Mouse (Mus musculus) lung, embryonic 16.5 days (tissue): ENCODE measurements at regions not wholly inside any gene's neighbourhood (a gene's known extent, or its start where the extent isn't known, plus 50 kb on each side); places are given as distances from the start of the nearest gene placed in this dataset.
"Not testable (repeated sequence)": the region's sequence is repeated elsewhere in the genome, so short reads cannot be mapped to it uniquely, and the experiment has no call there.

Experiments used
- ATAC-seq: fragments of 200-750 bp; cut with Nextera tagmentation; 2 replicates; pipeline ENCODE4 v1.8.0; 2017; ENCODE audit warnings: low read depth, mild to moderate bottlenecking, moderate library complexity
- H3K27ac ChIP-seq: fragments of 300-500 bp; sonication (generic); 2 replicates; pipeline ENCODE4 v1.5.1; 2014; ENCODE audit warnings: mild to moderate bottlenecking, control low read depth, low read length
- H3K27me3 ChIP-seq: fragments of 300-500 bp; sonication (generic); 2 replicates; pipeline ENCODE4 v1.6.1; 2014; ENCODE audit warnings: low read depth, low read length, mixed read lengths; ENCODE audit not compliant: control insufficient read depth, insufficient read depth
- H3K36me3 ChIP-seq: fragments of 300-500 bp; sonication (generic); 2 replicates; pipeline ENCODE4 v1.6.1; 2014; ENCODE audit warnings: low read length; ENCODE audit not compliant: control insufficient read depth, insufficient read depth
- H3K4me1 ChIP-seq: fragments of 300-500 bp; sonication (generic); replicated peaks from 2 replicates; pipeline ENCODE4 v1.6.1; 2014; ENCODE audit warnings: low read length, mixed read lengths; ENCODE audit not compliant: control insufficient read depth, insufficient read depth
- H3K4me2 ChIP-seq: fragments of 300-500 bp; sonication (generic); 2 replicates; pipeline ENCODE4 v1.6.1; 2014; ENCODE audit warnings: low read depth, low read length, control low read depth
- H3K4me3 ChIP-seq: fragments of 300-500 bp; sonication (generic); 2 replicates; pipeline ENCODE4 v1.5.1; 2014; ENCODE audit warnings: mild to moderate bottlenecking, low read length, control low read depth
- H3K9ac ChIP-seq: fragments of 300-500 bp; sonication (generic); 2 replicates; pipeline ENCODE4 v1.6.1; 2014; ENCODE audit warnings: low read length, control low read depth
- H3K9me3 ChIP-seq: fragments of 300-500 bp; sonication (generic); 2 replicates; pipeline ENCODE4 v1.6.1; 2016; ENCODE audit warnings: low read length; ENCODE audit not compliant: control insufficient read depth
- WGBS: fragments of 180-500 bp; shearing (Covaris S2); extraction: QIAGEN DNeasy Blood & Tissue Kit; methylation state at CpG from one replicate; pipeline ENCODE4 v1.1.7; 2014; 5-methylcytosine and 5-hydroxymethylcytosine counted together

DNA sequence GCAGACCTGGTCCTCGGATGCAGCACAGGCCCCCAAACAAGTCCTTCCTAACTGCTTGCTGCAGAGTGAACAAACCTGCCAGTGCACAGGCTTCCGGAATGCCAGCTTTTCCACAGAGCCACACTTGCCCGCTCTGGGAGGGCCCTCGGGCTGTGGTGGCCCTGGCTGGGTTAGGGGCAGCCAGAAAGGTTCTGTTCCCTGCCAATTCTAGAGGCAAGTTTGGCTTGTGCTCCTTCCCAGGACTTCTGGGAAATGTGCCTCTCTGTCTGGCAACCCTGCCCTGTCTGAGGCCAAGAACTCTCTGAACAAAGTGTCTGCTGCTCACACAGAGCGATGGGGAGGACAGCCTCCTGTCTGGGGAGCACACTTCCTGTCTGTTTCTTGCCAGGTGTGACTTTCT lies 66.4 kb downstream of the Xrcc2 start:
- no peak for ATAC-seq
- Histone ChIP-seq H3K9me3 (no peaks in the 10 kb centered on the region), H3K27me3 (no peaks in the 10 kb centered on the region), H3K27ac (no peak overlapping the region), H3K4me2 (no peak overlapping the region), H3K4me1 (no peaks in the 10 kb centered on the region), H3K9ac (no peak overlapping the region), H3K36me3 (no peaks in the 10 kb centered on the region), H3K4me3 (no peak overlapping the region)
- WGBS = 81% methylated on average over 5 of the region's 5 CpGs

DNA sequence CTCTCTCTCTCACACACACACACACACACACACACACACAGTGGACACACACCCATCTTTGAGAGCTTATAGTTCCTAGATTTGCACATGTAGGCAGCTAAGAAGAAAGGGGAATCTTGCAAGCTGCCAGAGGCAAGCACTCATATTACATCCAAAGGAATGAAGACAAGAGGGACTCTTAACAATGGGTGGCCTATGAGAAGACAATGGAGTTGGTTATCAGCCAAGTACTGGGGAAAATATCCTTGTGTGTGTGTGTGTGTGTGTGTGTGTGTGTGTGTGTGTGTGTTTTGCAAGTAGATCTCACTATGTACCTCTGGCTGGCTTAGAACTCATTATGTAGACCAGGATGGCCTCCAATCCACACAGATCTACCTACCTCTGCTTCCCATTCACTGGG lies 67.5 kb downstream of the Xrcc2 start:
- Histone ChIP-seq H3K27ac (no peak overlapping the region), H3K36me3 (no peaks in the 10 kb centered on the region), H3K9ac (no peak overlapping the region), H3K4me2 (no peak overlapping the region), H3K4me1 (no peaks in the 10 kb centered on the region), H3K27me3 (no peaks in the 10 kb centered on the region), H3K4me3 (no peak overlapping the region), H3K9me3 (no peaks in the 10 kb centered on the region)
- ATAC-seq = no peak

DNA sequence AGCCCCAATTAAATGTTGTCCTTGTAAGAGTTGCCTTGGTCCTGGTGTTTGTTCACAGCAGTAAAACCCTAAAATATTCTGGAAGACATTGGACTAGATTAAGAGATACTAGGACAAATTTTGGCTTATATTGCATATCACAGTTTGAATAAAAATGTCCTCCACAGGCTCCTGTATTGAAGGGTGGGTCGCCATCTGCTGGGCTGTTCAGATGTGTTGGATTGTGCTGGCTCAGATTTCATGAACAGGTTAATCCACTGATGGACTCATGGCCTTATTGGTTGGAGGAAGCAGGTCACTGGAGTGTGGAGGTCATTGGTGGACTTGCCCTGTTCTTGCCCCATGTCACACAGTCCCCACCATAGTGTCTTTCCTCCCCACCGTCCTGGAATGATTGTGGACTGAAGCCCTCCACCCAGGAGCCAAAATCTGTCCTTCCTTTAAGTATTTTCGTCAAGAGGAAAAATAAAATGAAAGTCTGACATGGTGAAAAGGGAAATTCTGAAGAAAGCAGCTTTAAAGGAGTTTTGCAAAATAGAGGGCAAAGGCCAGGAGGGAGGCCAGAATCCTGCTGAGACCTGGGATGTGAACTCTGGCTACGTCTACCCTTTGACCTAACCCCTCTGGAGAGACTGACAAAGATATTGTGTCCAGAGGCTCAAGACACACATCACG lies 72.6 kb downstream of the Xrcc2 start:
- Histone ChIP-seq H3K4me1 (no peaks in the 10 kb centered on the region), H3K36me3 (no peaks in the 10 kb centered on the region), H3K4me3 (no peak overlapping the region), H3K27ac (no peak overlapping the region), H3K4me2 (no peak overlapping the region), H3K9me3 (no peaks in the 10 kb centered on the region), H3K9ac (no peak overlapping the region), H3K27me3 (no peaks in the 10 kb centered on the region)
- 71% methylated on average over 5 of the region's 5 CpGs for WGBS
- no peak for ATAC-seq

DNA sequence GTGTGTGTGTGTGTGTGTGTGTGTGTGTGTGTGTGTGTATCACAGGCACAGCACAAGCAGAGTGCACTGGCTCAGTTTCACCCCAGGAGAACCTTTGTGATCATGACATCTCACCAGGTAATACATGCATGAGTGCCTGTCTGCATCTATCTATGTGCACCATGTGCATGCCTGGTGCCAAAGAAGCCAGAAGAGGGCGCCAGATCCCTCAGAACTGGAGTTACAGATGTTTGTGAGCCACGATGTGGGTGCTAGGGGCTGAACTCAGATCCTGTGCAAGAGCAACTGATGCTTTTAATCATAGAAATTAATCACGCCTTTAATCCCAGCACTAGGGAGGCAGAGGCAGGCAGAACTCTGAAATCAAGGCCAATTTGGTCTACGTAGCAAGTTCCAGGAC lies 75.9 kb downstream of the Xrcc2 start:
- WGBS = 79% methylated on average over 4 of the region's 4 CpGs
- no peak for ATAC-seq
- no peak overlapping the region for H3K4me3 ChIP-seq

DNA sequence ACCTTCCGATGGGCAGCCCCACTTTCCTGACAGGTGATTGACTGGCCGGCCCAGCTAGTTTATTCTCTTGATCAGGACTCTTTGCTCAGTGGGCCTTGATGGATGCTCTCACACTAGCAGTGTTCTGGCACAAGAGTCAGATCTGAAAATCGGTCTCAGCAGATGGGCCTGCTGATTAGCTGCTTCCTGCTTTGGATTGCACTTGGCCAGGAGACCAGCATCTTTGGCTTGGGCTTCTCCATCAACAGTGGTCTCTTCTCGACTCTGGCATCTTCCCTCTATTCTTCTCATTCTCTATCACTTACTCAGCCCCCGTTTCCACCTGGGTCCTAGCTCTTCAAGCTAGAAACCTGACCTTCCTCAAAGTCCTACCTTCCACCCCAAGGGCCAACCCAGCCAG lies 77.1 kb downstream of the Xrcc2 start:
- no peak overlapping the region for H3K9ac ChIP-seq
- no peak overlapping the region for H3K27ac ChIP-seq
- no peaks in the 10 kb centered on the region for H3K36me3 ChIP-seq
- no peak overlapping the region for H3K4me2 ChIP-seq
- no peak overlapping the region for H3K4me3 ChIP-seq
- no peaks in the 10 kb centered on the region for H3K9me3 ChIP-seq
- WGBS = 78% methylated on average over 5 of the region's 5 CpGs
- ATAC-seq = no peak
- no peaks in the 10 kb centered on the region for H3K27me3 ChIP-seq
- H3K4me1 ChIP-seq = no peaks in the 10 kb centered on the region

More for the DNA sequence above, 75.9 kb downstream of the Xrcc2 start:
- no peaks in the 10 kb centered on the region for H3K9me3 ChIP-seq
- no peaks in the 10 kb centered on the region for H3K4me1 ChIP-seq
- no peaks in the 10 kb centered on the region for H3K27me3 ChIP-seq
- H3K4me2 ChIP-seq = no peak overlapping the region
- no peak overlapping the region for H3K27ac ChIP-seq
- no peaks in the 10 kb centered on the region for H3K36me3 ChIP-seq
- H3K9ac ChIP-seq = no peak overlapping the region

DNA sequence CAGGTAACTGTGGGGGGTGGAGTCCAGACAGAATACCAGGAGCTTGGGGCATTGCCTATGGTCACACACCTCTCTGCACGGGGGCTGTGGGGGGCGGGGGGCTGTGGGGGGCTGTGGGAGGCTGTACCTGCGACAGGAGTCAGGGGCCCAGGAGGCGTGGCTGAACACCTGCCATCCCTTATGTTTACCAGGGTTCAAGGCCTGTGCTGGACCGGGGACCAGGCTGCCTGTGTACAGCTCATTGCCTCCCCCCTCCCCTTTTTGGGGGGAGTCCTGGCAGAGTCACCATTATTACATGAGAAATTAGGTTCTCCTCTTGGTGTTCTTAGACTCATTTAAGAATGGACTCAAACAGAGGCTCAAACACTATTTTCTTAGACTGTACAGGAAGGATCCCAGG lies 78.5 kb downstream of the Xrcc2 start:
- H3K4me1 ChIP-seq = no peaks in the 10 kb centered on the region
- 56% methylated on average over 5 of the region's 5 CpGs for WGBS
- H3K9ac ChIP-seq = no peak overlapping the region
- H3K27ac ChIP-seq = no peak overlapping the region
- no peaks in the 10 kb centered on the region for H3K36me3 ChIP-seq
- no peak for ATAC-seq
- H3K4me3 ChIP-seq = no peak overlapping the region
- H3K27me3 ChIP-seq = no peaks in the 10 kb centered on the region
- H3K9me3 ChIP-seq = no peaks in the 10 kb centered on the region
- H3K4me2 ChIP-seq = no peak overlapping the region

DNA sequence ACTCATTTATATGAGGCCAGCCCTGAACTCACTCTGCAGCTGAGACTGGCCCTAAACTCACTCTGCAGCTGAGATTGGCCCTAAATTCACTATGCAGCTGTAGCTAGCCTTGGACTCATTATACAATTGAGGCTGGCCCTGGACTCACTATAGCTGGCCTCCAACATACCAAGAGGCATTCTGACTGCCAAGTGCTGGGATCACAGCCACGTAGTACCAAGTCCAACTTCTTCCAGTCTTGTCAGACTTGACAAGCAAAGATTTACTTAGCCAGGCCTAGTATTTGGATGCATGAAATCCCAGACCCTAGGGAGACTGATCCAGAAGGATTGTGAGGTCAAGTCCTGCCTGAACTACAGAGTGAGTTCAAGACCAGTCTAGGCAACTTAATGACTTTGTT lies 81.6 kb downstream of the Xrcc2 start:
- Histone ChIP-seq H3K27ac (no peak overlapping the region), H3K9me3 (no peaks in the 10 kb centered on the region), H3K4me2 (no peak overlapping the region), H3K4me1 (no peaks in the 10 kb centered on the region), H3K36me3 (no peaks in the 10 kb centered on the region), H3K9ac (no peak overlapping the region), H3K4me3 (no peak overlapping the region), H3K27me3 (no peaks in the 10 kb centered on the region)
- WGBS = 41% methylated on average over 1 of the region's 1 CpGs
- no peak for ATAC-seq

DNA sequence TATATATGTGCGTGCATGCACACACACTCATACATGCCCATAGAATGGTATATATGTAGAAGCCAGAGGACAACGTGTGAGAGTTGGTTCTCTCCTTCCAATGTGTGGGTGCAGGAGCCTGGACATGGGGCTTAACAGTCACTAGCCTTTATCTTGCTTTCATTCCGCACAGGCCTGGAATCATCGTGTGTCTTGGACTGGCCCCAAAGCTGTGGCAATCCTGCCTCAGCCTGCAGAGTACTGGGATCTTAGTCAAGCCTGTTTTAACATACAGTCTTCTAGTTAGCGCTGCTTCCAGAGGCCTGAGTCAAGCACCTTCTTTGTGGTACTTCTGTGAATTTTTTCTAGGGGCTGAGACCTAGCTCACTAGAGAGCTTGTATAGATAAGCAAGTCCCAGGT lies 85.8 kb downstream of the Xrcc2 start:
- Histone ChIP-seq H3K4me3 (no peak overlapping the region), H3K36me3 (no peaks in the 10 kb centered on the region), H3K27ac (no peak overlapping the region), H3K4me1 (no peaks in the 10 kb centered on the region), H3K9me3 (no peaks in the 10 kb centered on the region), H3K4me2 (no peak overlapping the region), H3K27me3 (no peaks in the 10 kb centered on the region), H3K9ac (no peak overlapping the region)
- WGBS = 76% methylated on average over 5 of the region's 5 CpGs
- no peak for ATAC-seq

DNA sequence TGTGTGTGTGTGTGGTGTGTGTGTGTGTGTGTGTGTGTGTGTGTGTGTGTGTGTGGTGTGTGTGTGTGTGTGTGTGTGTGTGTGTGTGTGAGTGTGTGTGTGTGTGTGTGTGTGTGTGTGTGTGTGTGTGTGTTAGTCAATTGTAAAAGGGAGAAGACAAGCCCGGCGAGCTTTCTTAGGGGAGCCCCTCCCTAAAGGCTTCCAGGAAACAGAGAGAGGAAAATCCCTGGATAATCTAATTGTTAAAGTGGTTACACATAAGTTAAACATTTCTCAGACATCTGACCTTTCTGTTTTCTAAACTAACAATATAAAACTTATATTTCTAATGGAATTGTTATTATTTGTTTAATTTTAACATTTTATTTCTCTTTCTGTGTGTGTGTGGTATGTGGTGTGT lies 86.3 kb downstream of the Xrcc2 start:
- H3K27ac ChIP-seq, ATAC-seq, H3K9me3 ChIP-seq: not testable (repeated sequence)

DNA sequence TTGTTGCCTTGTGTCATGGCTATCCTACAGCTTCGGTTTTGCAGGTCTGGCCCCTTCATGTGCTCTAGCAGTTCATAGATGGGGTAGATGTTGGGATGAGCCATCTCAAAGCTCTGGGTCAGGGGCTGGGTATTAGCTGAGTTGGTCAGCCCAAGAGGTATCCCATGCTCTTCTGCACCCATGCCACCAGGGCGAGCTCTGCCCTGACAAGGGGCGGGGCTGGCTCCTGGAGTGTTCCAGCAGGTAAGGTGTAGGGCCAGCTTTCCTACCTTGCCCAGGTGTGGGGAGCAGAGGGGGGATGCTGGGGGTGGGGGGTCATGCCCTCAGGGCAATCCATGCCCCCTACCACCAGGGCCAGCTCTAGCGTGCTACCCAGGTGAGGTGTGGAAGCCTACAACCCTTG lies 91.0 kb downstream of the Xrcc2 start:
- no peaks in the 10 kb centered on the region for H3K9me3 ChIP-seq
- no peaks in the 10 kb centered on the region for H3K4me1 ChIP-seq
- no peak overlapping the region for H3K27ac ChIP-seq
- no peak overlapping the region for H3K4me3 ChIP-seq
- H3K4me2 ChIP-seq = no peak overlapping the region
- WGBS = 80% methylated on average over 4 of the region's 4 CpGs
- no peak overlapping the region for H3K9ac ChIP-seq
- H3K27me3 ChIP-seq = no peaks in the 10 kb centered on the region
- H3K36me3 ChIP-seq = no peaks in the 10 kb centered on the region
- ATAC-seq = no peak

More for the DNA sequence above, 86.3 kb downstream of the Xrcc2 start:
- H3K27me3 ChIP-seq, H3K36me3 ChIP-seq, H3K9ac ChIP-seq, H3K4me3 ChIP-seq, H3K4me2 ChIP-seq, H3K4me1 ChIP-seq: not testable (repeated sequence)
- WGBS = 54% methylated on average over 2 of the region's 2 CpGs
